Mouse (Mus musculus): ENCODE data around the gene Kcnv2. TPM values are rescaled to one million over a fixed set of nuclear protein-coding genes. Genes with fewer than 3 reads are reported as not detected.

The Kcnv2 gene
- polyA plus RNA-seq, 1 experiment from 2014 or later: 0.07 TPM

DNA sequence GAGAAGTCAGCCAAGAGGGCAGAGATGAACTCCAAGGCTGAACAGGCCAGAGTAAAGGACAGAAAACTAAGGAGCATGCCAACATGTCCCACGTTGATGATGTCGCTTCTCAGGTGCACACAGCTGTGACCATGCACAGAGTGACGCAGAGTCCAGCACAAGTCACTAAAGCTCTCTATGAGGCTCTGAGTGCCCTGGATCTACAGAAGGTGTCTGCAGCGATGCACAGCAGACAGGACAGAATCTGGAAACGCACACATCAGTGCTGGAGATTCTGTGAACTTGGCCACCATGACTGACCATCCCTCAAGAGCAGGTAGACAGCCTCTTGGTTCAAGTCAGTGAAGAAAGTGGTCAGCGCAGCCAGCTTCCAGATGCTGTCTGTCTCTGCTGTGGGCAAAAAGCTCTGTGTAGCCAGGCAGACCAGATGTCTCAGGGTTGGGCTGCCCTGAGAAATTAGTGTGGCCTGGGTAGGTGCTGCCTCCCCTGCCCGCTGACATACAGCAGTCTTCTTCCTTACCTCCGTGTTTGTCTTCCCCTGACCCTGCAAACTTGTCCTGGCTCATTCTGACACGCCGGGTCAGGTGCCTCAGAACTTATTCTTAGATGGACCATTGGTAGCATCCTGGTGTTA is 43.8 kb downstream of the Kcnv2 start:
- no peak overlapping the region for H3K4me3 ChIP-seq (ENCODE audit: control insufficient read depth in 1 of 2, insufficient read depth in 1 of 2, low read depth in 1 of 2, low read length in 2 of 2)
- no peaks in the 10 kb centered on the region for H3K27me3 ChIP-seq (ENCODE audit: control insufficient read depth, insufficient read depth, low read length)
- peaks cover 2% of the 10 kb centered on the region; the same call in 1 of the 2 replicates for H3K9me3 ChIP-seq (ENCODE audit: control insufficient read depth, low read length)
- no peak overlapping the region for H3K27ac ChIP-seq (replicated peaks in 1 of 2; ENCODE audit: control insufficient read depth in 1 of 2, insufficient read depth in 1 of 2, low read depth in 2 of 2, low read length in 2 of 2)
- 88% methylated on average over 10 of the region's 10 CpGs for WGBS
- H3K4me1 ChIP-seq (ENCODE audit: control insufficient read depth in 2 of 2, insufficient read depth in 2 of 2, low read length in 2 of 2): peaks cover 6 to 15% of the 10 kb centered on the region in 2 experiments; a peak in 3 of 4 replicates
- H3K36me3 ChIP-seq (ENCODE audit: control insufficient read depth, insufficient read depth, low read length): no peaks in the 10 kb centered on the region
- no peak overlapping the region for H3K4me2 ChIP-seq (ENCODE audit: low read length)
- no peak for ATAC-seq (ENCODE audit: insufficient number of reproducible peaks, insufficient read depth, low FRiP score, low read depth)
- no peak overlapping the region for H3K9ac ChIP-seq (ENCODE audit: low read length)

GRCm38 (mm10) chr19:27369461-27370135 is 47.2 kb downstream of the Kcnv2 start:
- 80% methylated on average over 3 of the region's 3 CpGs for WGBS
- no peak for ATAC-seq (ENCODE audit: insufficient number of reproducible peaks, insufficient read depth, low FRiP score, low read depth)

DNA sequence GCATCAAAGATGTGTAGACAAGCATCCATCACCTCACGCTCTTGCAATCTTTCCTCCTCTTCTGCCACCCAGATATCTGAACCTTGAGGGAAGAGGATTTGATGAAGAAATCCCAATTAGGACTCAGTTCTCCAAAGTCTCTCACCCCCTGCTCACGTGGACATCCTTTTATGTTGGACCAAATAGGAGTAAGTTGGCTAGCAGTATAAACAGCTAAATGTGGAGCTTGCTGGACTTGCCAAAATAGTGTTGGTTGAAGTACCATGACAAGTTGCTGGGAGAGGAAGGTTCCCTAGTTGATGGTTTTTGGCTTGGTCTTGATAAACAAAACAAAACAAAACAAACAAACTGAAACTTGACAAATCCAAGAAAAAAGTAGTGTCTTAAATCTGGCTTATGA is 47.8 kb downstream of the Kcnv2 start:
- H3K27ac ChIP-seq (replicated peaks in 1 of 2; ENCODE audit: control insufficient read depth in 1 of 2, insufficient read depth in 1 of 2, low read depth in 2 of 2, low read length in 2 of 2): no peak overlapping the region
- no peak for ATAC-seq (ENCODE audit: insufficient number of reproducible peaks, insufficient read depth, low FRiP score, low read depth)
- H3K4me3 ChIP-seq (ENCODE audit: control insufficient read depth in 1 of 2, insufficient read depth in 1 of 2, low read depth in 1 of 2, low read length in 2 of 2): no peak overlapping the region
- no peaks in the 10 kb centered on the region for H3K36me3 ChIP-seq (ENCODE audit: control insufficient read depth, insufficient read depth, low read length)
- no peak overlapping the region for H3K9ac ChIP-seq (ENCODE audit: low read length)
- H3K4me2 ChIP-seq (ENCODE audit: low read length): no peak overlapping the region
- H3K27me3 ChIP-seq (ENCODE audit: control insufficient read depth, insufficient read depth, low read length): no peaks in the 10 kb centered on the region
- H3K9me3 ChIP-seq (ENCODE audit: control insufficient read depth, low read length): no peaks in the 10 kb centered on the region
- H3K4me1 ChIP-seq (ENCODE audit: control insufficient read depth in 2 of 2, insufficient read depth in 2 of 2, low read length in 2 of 2): peaks cover 0 to 9% of the 10 kb centered on the region in 2 experiments; a peak in 2 of 4 replicates
- WGBS: 80% methylated on average over 2 of the region's 2 CpGs

More at GRCm38 (mm10) chr19:27369461-27370135, 47.2 kb downstream of the Kcnv2 start:
- no peak overlapping the region for H3K4me2 ChIP-seq (ENCODE audit: low read length)
- H3K9me3 ChIP-seq (ENCODE audit: control insufficient read depth, low read length): no peaks in the 10 kb centered on the region
- no peaks in the 10 kb centered on the region for H3K36me3 ChIP-seq (ENCODE audit: control insufficient read depth, insufficient read depth, low read length)
- peaks cover 1 to 11% of the 10 kb centered on the region in 2 experiments; a peak in 3 of 4 replicates for H3K4me1 ChIP-seq (ENCODE audit: control insufficient read depth in 2 of 2, insufficient read depth in 2 of 2, low read length in 2 of 2)
- H3K27me3 ChIP-seq (ENCODE audit: control insufficient read depth, insufficient read depth, low read length): no peaks in the 10 kb centered on the region
- H3K9ac ChIP-seq (ENCODE audit: low read length): no peak overlapping the region
- no peak overlapping the region for H3K4me3 ChIP-seq (ENCODE audit: control insufficient read depth in 1 of 2, insufficient read depth in 1 of 2, low read depth in 1 of 2, low read length in 2 of 2)
- no peak overlapping the region for H3K27ac ChIP-seq (replicated peaks in 1 of 2; ENCODE audit: control insufficient read depth in 1 of 2, insufficient read depth in 1 of 2, low read depth in 2 of 2, low read length in 2 of 2)

DNA sequence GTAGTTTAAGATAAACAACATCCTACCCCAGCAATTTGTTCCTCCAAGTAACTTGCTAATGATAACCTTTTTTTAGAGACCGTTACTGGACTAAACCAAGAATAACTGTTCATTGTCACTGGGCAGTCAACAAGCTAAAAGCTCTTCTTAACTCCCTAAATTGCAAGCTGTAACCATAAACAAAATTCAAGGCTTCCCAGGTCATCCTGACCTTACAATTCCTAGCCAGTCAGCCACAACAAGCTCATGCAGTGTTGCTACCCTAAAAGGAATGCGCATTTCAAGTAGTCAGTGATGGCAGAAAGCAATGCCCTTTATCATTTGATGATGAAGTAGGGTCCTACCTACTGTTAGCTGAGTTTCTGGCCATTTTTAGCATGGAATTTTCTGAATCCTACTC is 48.4 kb downstream of the Kcnv2 start:
- Histone ChIP-seq H3K27me3 (ENCODE audit: control insufficient read depth, insufficient read depth, low read length) (no peaks in the 10 kb centered on the region), H3K4me2 (ENCODE audit: low read length) (no peak overlapping the region), H3K9me3 (ENCODE audit: control insufficient read depth, low read length) (no peaks in the 10 kb centered on the region), H3K27ac (replicated peaks in 1 of 2; ENCODE audit: control insufficient read depth in 1 of 2, insufficient read depth in 1 of 2, low read depth in 2 of 2, low read length in 2 of 2) (no peak overlapping the region), H3K4me3 (ENCODE audit: control insufficient read depth in 1 of 2, insufficient read depth in 1 of 2, low read depth in 1 of 2, low read length in 2 of 2) (no peak overlapping the region), H3K4me1 (ENCODE audit: control insufficient read depth in 2 of 2, insufficient read depth in 2 of 2, low read length in 2 of 2) (peaks cover 0 to 9% of the 10 kb centered on the region in 2 experiments; a peak in 2 of 4 replicates), H3K9ac (ENCODE audit: low read length) (no peak overlapping the region), H3K36me3 (ENCODE audit: control insufficient read depth, insufficient read depth, low read length) (no peaks in the 10 kb centered on the region)
- WGBS: 57% methylated on average over 2 of the region's 2 CpGs
- ATAC-seq (ENCODE audit: insufficient number of reproducible peaks, insufficient read depth, low FRiP score, low read depth): no peak

DNA sequence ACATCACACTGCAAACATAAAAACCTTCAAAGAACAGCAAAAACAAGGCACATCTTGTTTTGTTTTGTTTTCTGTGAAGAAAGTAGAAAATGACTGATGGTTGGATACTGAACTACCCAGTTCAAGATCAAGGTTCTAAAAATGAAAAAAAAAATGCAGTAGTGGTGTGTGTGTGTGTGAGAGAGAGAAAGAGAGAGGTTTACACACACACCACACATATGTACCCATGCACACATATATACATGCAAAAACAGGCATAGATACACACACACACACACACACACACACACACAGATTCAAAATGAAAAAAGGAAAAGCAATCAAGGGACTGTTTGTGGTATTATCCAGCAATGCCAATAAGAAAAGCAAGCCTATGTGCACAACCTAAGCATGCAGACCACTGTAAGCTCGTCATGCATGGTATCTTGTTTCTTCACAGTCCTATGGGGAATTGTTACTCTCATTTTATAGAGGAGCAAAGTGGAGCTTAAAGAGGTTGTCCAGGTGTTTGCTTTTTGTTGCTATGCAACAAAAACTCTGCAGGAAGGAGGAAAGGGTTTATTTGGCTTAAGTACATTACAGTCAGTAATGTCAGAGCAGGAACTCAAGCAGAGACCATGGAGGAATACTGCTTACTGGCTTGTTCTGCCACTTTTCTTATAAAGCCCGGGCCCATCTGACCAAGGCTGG is 57.5 kb downstream of the Kcnv2 start:
- no peak overlapping the region for H3K4me3 ChIP-seq (ENCODE audit: control insufficient read depth in 1 of 2, insufficient read depth in 1 of 2, low read depth in 1 of 2, low read length in 2 of 2)
- H3K4me1 ChIP-seq (ENCODE audit: control insufficient read depth in 2 of 2, insufficient read depth in 2 of 2, low read length in 2 of 2): peaks cover 0 to 7% of the 10 kb centered on the region in 2 experiments; a peak in 2 of 4 replicates
- no peak overlapping the region for H3K4me2 ChIP-seq (ENCODE audit: low read length)
- no peak overlapping the region for H3K27ac ChIP-seq (replicated peaks in 1 of 2; ENCODE audit: control insufficient read depth in 1 of 2, insufficient read depth in 1 of 2, low read depth in 2 of 2, low read length in 2 of 2)
- H3K27me3 ChIP-seq (ENCODE audit: control insufficient read depth, insufficient read depth, low read length): no peaks in the 10 kb centered on the region
- no peak overlapping the region for H3K9ac ChIP-seq (ENCODE audit: low read length)
- WGBS: 82% methylated on average over 2 of the region's 2 CpGs
- H3K36me3 ChIP-seq (ENCODE audit: control insufficient read depth, insufficient read depth, low read length): no peaks in the 10 kb centered on the region
- no peaks in the 10 kb centered on the region for H3K9me3 ChIP-seq (ENCODE audit: control insufficient read depth, low read length)
- ATAC-seq (ENCODE audit: insufficient number of reproducible peaks, insufficient read depth, low FRiP score, low read depth): no peak

DNA sequence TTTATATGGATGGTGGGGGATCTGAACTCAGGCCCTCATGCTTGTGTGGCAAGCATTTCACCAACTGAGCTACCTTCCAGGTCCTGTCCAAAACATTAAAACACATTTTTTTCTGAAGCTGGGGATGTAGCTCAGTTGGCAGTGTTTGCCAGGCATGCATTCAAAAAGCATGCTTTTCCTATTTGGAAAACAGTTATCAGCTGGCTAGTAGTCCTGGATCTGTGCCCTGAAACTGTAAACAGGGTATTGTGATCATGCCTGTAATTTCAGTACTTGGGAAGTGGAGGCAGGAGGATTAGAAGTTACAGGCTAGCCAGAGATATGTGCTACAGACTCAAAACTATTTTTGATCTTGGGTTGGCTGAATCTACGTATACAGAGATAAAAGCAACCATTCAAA is 59.7 kb downstream of the Kcnv2 start:
- H3K9ac ChIP-seq (ENCODE audit: low read length): no peak overlapping the region
- H3K27me3 ChIP-seq (ENCODE audit: control insufficient read depth, insufficient read depth, low read length): no peaks in the 10 kb centered on the region
- no peak overlapping the region for H3K4me2 ChIP-seq (ENCODE audit: low read length)
- no peak overlapping the region for H3K27ac ChIP-seq (replicated peaks in 1 of 2; ENCODE audit: control insufficient read depth in 1 of 2, insufficient read depth in 1 of 2, low read depth in 2 of 2, low read length in 2 of 2)
- no peaks in the 10 kb centered on the region for H3K9me3 ChIP-seq (ENCODE audit: control insufficient read depth, low read length)
- H3K4me3 ChIP-seq (ENCODE audit: control insufficient read depth in 1 of 2, insufficient read depth in 1 of 2, low read depth in 1 of 2, low read length in 2 of 2): no peak overlapping the region
- 40% methylated on average over 1 of the region's 1 CpGs for WGBS
- ATAC-seq (ENCODE audit: insufficient number of reproducible peaks, insufficient read depth, low FRiP score, low read depth): no peak
- peaks cover 22% of the 10 kb centered on the region for H3K36me3 ChIP-seq (ENCODE audit: control insufficient read depth, insufficient read depth, low read length)
- peaks cover 0 to 7% of the 10 kb centered on the region in 2 experiments; a peak in 2 of 4 replicates for H3K4me1 ChIP-seq (ENCODE audit: control insufficient read depth in 2 of 2, insufficient read depth in 2 of 2, low read length in 2 of 2)

DNA sequence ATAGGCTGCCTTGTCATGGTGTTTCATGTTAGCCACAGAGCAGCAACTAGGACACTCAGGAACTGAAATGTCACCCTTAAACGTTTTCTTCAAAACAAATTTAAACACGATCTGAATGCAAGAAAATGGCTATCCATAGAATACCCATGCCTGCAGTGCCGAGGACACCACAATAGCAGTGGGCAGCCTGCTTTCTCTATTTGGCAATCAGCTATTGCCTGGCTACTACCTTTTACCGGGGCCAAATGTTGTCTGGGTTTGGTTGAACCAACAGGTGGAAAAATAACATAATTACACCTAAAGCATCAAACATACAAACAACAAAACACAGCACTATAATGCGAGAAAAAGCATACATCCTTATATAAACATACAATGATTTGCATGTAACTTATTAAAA is 60.9 kb downstream of the Kcnv2 start:
- Histone ChIP-seq H3K4me2 (ENCODE audit: low read length) (no peak overlapping the region), H3K36me3 (ENCODE audit: control insufficient read depth, insufficient read depth, low read length) (peaks cover 33% of the 10 kb centered on the region), H3K27ac (replicated peaks in 1 of 2; ENCODE audit: control insufficient read depth in 1 of 2, insufficient read depth in 1 of 2, low read depth in 2 of 2, low read length in 2 of 2) (no peak overlapping the region), H3K9ac (ENCODE audit: low read length) (no peak overlapping the region), H3K4me3 (ENCODE audit: control insufficient read depth in 1 of 2, insufficient read depth in 1 of 2, low read depth in 1 of 2, low read length in 2 of 2) (no peak overlapping the region), H3K27me3 (ENCODE audit: control insufficient read depth, insufficient read depth, low read length) (no peaks in the 10 kb centered on the region), H3K9me3 (ENCODE audit: control insufficient read depth, low read length) (no peaks in the 10 kb centered on the region), H3K4me1 (ENCODE audit: control insufficient read depth in 2 of 2, insufficient read depth in 2 of 2, low read length in 2 of 2) (peaks cover 0 to 7% of the 10 kb centered on the region in 2 experiments; a peak in 2 of 4 replicates)
- 92% methylated on average over 5 of the region's 5 CpGs for WGBS
- ATAC-seq (ENCODE audit: insufficient number of reproducible peaks, insufficient read depth, low FRiP score, low read depth): no peak
